Mouse (Mus musculus): ENCODE results near the gene Zfp970.
"Not testable (repeated sequence)": the region's sequence is repeated elsewhere in the genome, so short reads cannot be mapped to it uniquely, and the experiment has no call there.

- not testable (repeated sequence) for TF ChIP-seq CTCF (conservative IDR thresholded peaks at IDR 0.05; ENCODE audit: insufficient read depth, insufficient read length, low read depth, low read length); POLR2A (IDR thresholded peaks at IDR 0.05; ENCODE audit: low read depth, low read length)
These were observed 18.9 kb downstream of the Zfp970 start for GRCm38 (mm10) chr2:177483238-177483948.
